Mouse (Mus musculus) Muller cell, postnatal 12 days (primary cell): ENCODE results near the gene Cldn15.

Experiments
- DNase-seq: peaks from one replicate; pipeline ENCODE4 v3.0.0-alpha.2; 2015; ENCODE audit errors: inconsistent ontology term

Gene Cldn15

GRCm38 (mm10) chr5:136980974-136981373 is 14.6 kb downstream of the Cldn15 start:
- DNase-seq: no peak

- no peak for DNase-seq
These were observed 16.0 kb downstream of the Cldn15 start for GRCm38 (mm10) chr5:136982338-136982930.

- no peak for DNase-seq
These were observed 18.4 kb downstream of the Cldn15 start for GRCm38 (mm10) chr5:136984828-136985227.

GRCm38 (mm10) chr5:136986695-136987137 is 20.3 kb downstream of the Cldn15 start, which contains the start of gene Plod3:
Gene Plod3 (plus strand): TSS chr5:136987019.
- DNase-seq: peak; percentile 94

GRCm38 (mm10) chr5:136987138-136987933 is 20.9 kb downstream of the Cldn15 start:
- DNase-seq: peak; percentile 89

- DNase-seq: no peak
These were observed 21.5 kb downstream of the Cldn15 start, which contains the start of gene Znhit1 for GRCm38 (mm10) chr5:136987934-136988271. Gene Znhit1 (minus strand): TSS chr5:136988021.

GRCm38 (mm10) chr5:136988420-136988819 is 22.0 kb downstream of the Cldn15 start:
- no peak for DNase-seq

- no peak for DNase-seq
These were observed 23.4 kb downstream of the Cldn15 start for GRCm38 (mm10) chr5:136989801-136990200.

- DNase-seq: no peak
These were observed 33.0 kb downstream of the Cldn15 start for GRCm38 (mm10) chr5:136999449-136999848.

GRCm38 (mm10) chr5:137000612-137001011 is 34.2 kb downstream of the Cldn15 start:
- DNase-seq: no peak

GRCm38 (mm10) chr5:137007276-137007675 is 40.9 kb downstream of the Cldn15 start:
- DNase-seq: no peak

- DNase-seq: peak; percentile 26
These were observed 43.6 kb downstream of the Cldn15 start for GRCm38 (mm10) chr5:137009988-137010387.

- peak; percentile 78 for DNase-seq
These were observed 46.1 kb downstream of the Cldn15 start for GRCm38 (mm10) chr5:137012401-137012950.

- peak; percentile 36 for DNase-seq
These were observed 49.5 kb downstream of the Cldn15 start for GRCm38 (mm10) chr5:137015913-137016312.

- no peak for DNase-seq
These were observed 57.9 kb downstream of the Cldn15 start for GRCm38 (mm10) chr5:137024318-137024717.

GRCm38 (mm10) chr5:137025132-137025531 is 58.7 kb downstream of the Cldn15 start:
- peak; percentile 72 for DNase-seq
